Mouse (Mus musculus): ENCODE measurements around the gene 4632433K11Rik.

DNA sequence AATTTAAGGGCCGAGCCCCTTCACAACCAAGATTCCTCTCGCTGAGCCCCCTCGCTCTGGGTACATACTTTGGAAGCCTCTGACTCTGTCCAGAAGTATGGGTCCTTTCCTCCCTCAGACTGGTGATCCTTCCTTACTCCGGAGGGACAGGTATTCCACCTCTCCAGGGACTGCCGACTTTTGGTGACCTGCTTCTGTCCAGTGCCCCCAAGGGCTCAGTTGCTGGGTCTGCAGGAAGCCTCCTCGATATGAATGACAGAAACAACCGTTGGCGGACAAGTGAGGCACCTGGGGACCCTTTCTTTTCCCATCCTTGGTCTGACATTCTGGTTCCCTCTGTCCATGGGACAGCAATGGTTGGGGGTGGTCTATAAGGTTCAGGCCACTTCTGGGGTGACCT is 23.5 kb downstream of the 4632433K11Rik start:
- TF ChIP-seq CTCF (conservative IDR thresholded peaks at IDR 0.05; ENCODE audit: low read length) (no peak), NANOG (IDR thresholded peaks at IDR 0.05; ENCODE audit: borderline replicate concordance, low read length) (no peak)

All from E14TG2a.4 (cell line).